Mouse (Mus musculus) urinary bladder, postnatal 14 days (tissue): Measurements from ENCODE around the gene Pdk4.
A peak's percentile ranks its signal among the peaks of the same experiment; 100 is the strongest.

Source experiments
- DNase-seq: peaks from one replicate; pipeline ENCODE4 v3.0.0; 2021; ENCODE audit warnings: low spot score

The Pdk4 gene

GRCm38 (mm10) chr6:5495961-5496853, at the start of gene Pdk4:
Gene Pdk4, minus strand, starts transcription at chr6:5496309.
- peak; percentile 88 for DNase-seq

GRCm38 (mm10) chr6:5537855-5538365, 41.8 kb upstream of the Pdk4 start:
- no peak for DNase-seq

- no peak for DNase-seq
These were observed 39.6 kb upstream of the Pdk4 start for GRCm38 (mm10) chr6:5535754-5536153.

GRCm38 (mm10) chr6:5517091-5517490, 21.0 kb upstream of the Pdk4 start:
- no peak for DNase-seq

- peak; percentile 73 for DNase-seq
These were observed 13.6 kb upstream of the Pdk4 start for GRCm38 (mm10) chr6:5509757-5510156.

- DNase-seq, result peak; percentile 27
These were observed 13.2 kb upstream of the Pdk4 start for GRCm38 (mm10) chr6:5509303-5509702.

GRCm38 (mm10) chr6:5507821-5508220, 11.7 kb upstream of the Pdk4 start:
- DNase-seq, result no peak

GRCm38 (mm10) chr6:5506271-5506670, 10.2 kb upstream of the Pdk4 start:
- no peak for DNase-seq

- DNase-seq, result no peak
These were observed 6.7 kb upstream of the Pdk4 start for GRCm38 (mm10) chr6:5502810-5503209.

GRCm38 (mm10) chr6:5501551-5501950, 5.4 kb upstream of the Pdk4 start:
- no peak for DNase-seq

GRCm38 (mm10) chr6:5498740-5499139, 2.6 kb upstream of the Pdk4 start:
- DNase-seq, result no peak

- DNase-seq, result no peak
These were observed 736 bp upstream of the Pdk4 start for GRCm38 (mm10) chr6:5496854-5497235.

GRCm38 (mm10) chr6:5485028-5485427, 11.1 kb downstream of the Pdk4 start:
- no peak for DNase-seq

GRCm38 (mm10) chr6:5482270-5482783, 13.8 kb downstream of the Pdk4 start:
- no peak for DNase-seq

- DNase-seq, result no peak
These were observed 15.0 kb downstream of the Pdk4 start for GRCm38 (mm10) chr6:5481066-5481465.

- no peak for DNase-seq
These were observed 22.1 kb downstream of the Pdk4 start for GRCm38 (mm10) chr6:5474021-5474420.

- no peak for DNase-seq
These were observed 23.4 kb downstream of the Pdk4 start for GRCm38 (mm10) chr6:5472692-5473091.

GRCm38 (mm10) chr6:5470480-5471318, 25.4 kb downstream of the Pdk4 start:
- DNase-seq, result no peak

GRCm38 (mm10) chr6:5455836-5456235, 40.3 kb downstream of the Pdk4 start:
- DNase-seq, result no peak

- DNase-seq, result no peak
These were observed 46.2 kb downstream of the Pdk4 start for GRCm38 (mm10) chr6:5449878-5450277.

GRCm38 (mm10) chr6:5448396-5448795, 47.7 kb downstream of the Pdk4 start:
- no peak for DNase-seq

- DNase-seq, result no peak
These were observed 48.6 kb downstream of the Pdk4 start for GRCm38 (mm10) chr6:5447546-5447945.

GRCm38 (mm10) chr6:5447013-5447412, 49.1 kb downstream of the Pdk4 start:
- DNase-seq, result no peak
